10 mouse cellular contexts compared by ENCODE assay signal in the genomic region with DNA sequence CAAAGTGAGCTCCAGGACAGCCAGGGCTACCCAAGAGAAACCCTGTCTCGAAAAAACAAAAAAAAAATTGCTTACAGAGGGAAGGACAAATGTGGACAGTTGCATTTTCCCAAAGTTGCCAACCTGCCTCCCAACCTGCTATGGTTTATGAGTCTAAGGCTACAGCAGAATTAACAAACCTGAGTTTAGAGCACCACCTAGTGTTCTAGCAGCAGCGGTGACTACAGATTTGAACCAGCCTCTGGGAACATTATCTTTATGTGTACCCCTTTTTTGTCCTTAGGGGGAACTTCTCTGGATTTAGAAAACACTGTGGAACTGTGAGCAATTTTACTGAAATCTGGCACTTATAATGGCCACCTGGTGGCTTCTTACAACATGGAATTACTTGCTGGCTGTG. TPM values are rescaled to one million over a fixed set of nuclear protein-coding genes. Genes with fewer than 3 reads are reported as not detected.
DNase-seq lines count a peak whose midpoint lies in the region; ATAC-seq and TF ChIP-seq lines count a peak whose summit lies in the region.
"Had no signal": no experiment of that assay in that cellular context is flagged by ENCODE, and none has a peak within 500 bp of the region (broad histone marks: within the 10 kb centered on the region; RNA-seq: fewer than 3 reads in every experiment).

No protein-coding gene starts in this region.

- TF ChIP-seq CTCF in lung, embryonic 14.5 days (IDR thresholded peaks at IDR 0.05; ENCODE audit: low read depth): peak; percentile 44; the same call in 1 of the 2 replicates
- peak; percentile 65 for TF ChIP-seq CTCF in Patski (IDR thresholded peaks at IDR 0.05)

- in situ Hi-C loops in Patski (cut with MboI; ENCODE audit: low pct_unique_long_range_greater_than_20kb): loop anchor here (25.0 kb wide), 1 partner anchor 378 kb away; no protein-coding TSS in a partner anchor

- no peak for ATAC-seq in heart, embryonic 12.5 days (ENCODE audit: insufficient number of reproducible peaks, low FRiP score)
- no peak for ATAC-seq in lung, embryonic 14.5 days (ENCODE audit: insufficient read depth)
- ATAC-seq in Patski: no peak
- ATAC-seq: midbrain, embryonic 15.5 days had no signal

- no peaks in the 10 kb centered on the region for H3K27me3 ChIP-seq in heart, embryonic 12.5 days (replicated peaks)
- no peaks in the 10 kb centered on the region for H3K27me3 ChIP-seq in lung, embryonic 14.5 days (ENCODE audit: insufficient read depth, low read length)
- H3K27me3 ChIP-seq in Patski: peaks cover 8% of the 10 kb centered on the region
- H3K27me3 ChIP-seq: limb, embryonic 15.5 days; midbrain, embryonic 15.5 days had no signal

- WGBS in heart, embryonic 12.5 days: 4% methylated on average over 2 of the region's 2 CpGs
- WGBS in lung, embryonic 14.5 days: 5% methylated on average over 2 of the region's 2 CpGs

- no peaks in the 10 kb centered on the region for H3K36me3 ChIP-seq in heart, embryonic 12.5 days
- no peaks in the 10 kb centered on the region for H3K36me3 ChIP-seq in lung, embryonic 14.5 days (ENCODE audit: insufficient read depth)
- H3K36me3 ChIP-seq: limb, embryonic 15.5 days; midbrain, embryonic 15.5 days had no signal

- peak; percentile 3 for DNase-seq in heart, adult 8-10 months (ENCODE audit: low spot score)
- DNase-seq in lung, embryonic 14.5 days: peak; percentile 27
- no peak for DNase-seq in lung, postnatal 4 days
- no peak for DNase-seq in Patski (ENCODE audit: low read depth, low spot score)
- peak; percentile 58 for DNase-seq in retina, embryonic 14.5 days (ENCODE audit: low spot score)
- DNase-seq in left cerebral cortex, adult 8-10 months (ENCODE audit: low spot score in 2 of 2): no peak
- no peak for DNase-seq in adrenal gland, adult 8-10 months

- POLR2A ChIA-PET in Patski (lab: Charles Lee): no interaction called here

- CTCF ChIA-PET in Patski (lab: Charles Lee): no interaction called here

- no peaks in the 10 kb centered on the region for H3K9me3 ChIP-seq in heart, embryonic 12.5 days (replicated peaks)
- H3K9me3 ChIP-seq in lung, embryonic 14.5 days (ENCODE audit: low read depth, low read length): no peaks in the 10 kb centered on the region
- H3K9me3 ChIP-seq: limb, embryonic 15.5 days; midbrain, embryonic 15.5 days had no signal

- no peak overlapping the region for H3K4me2 ChIP-seq in heart, embryonic 12.5 days
- no peak overlapping the region for H3K4me2 ChIP-seq in lung, embryonic 14.5 days
- H3K4me2 ChIP-seq: limb, embryonic 15.5 days; midbrain, embryonic 15.5 days had no signal

- H3K9ac ChIP-seq in heart, embryonic 12.5 days: no peak overlapping the region
- no peak overlapping the region for H3K9ac ChIP-seq in lung, embryonic 14.5 days
- H3K9ac ChIP-seq: limb, embryonic 15.5 days; midbrain, embryonic 15.5 days had no signal

- no peaks in the 10 kb centered on the region for H3K4me1 ChIP-seq in heart, embryonic 12.5 days (replicated peaks)
- no peaks in the 10 kb centered on the region for H3K4me1 ChIP-seq in lung, embryonic 14.5 days (ENCODE audit: insufficient read depth)
- H3K4me1 ChIP-seq: limb, embryonic 15.5 days; midbrain, embryonic 15.5 days had no signal

- no peak overlapping the region for H3K4me3 ChIP-seq in heart, embryonic 12.5 days
- no peak overlapping the region for H3K4me3 ChIP-seq in lung, embryonic 14.5 days (ENCODE audit: low read depth, low read length)
- H3K4me3 ChIP-seq: limb, embryonic 15.5 days; midbrain, embryonic 15.5 days had no signal

- H3K27ac ChIP-seq in heart, embryonic 12.5 days (ENCODE audit: poor library complexity, severe bottlenecking): no peak overlapping the region
- no peak overlapping the region for H3K27ac ChIP-seq in lung, embryonic 14.5 days (ENCODE audit: low read depth)
- H3K27ac ChIP-seq: limb, embryonic 15.5 days; midbrain, embryonic 15.5 days had no signal

RNA-seq across cellular contexts. Expression of a gene that starts 16.8 kb away (rescaled TPM):
- total RNA-seq in heart, adult 8-10 months (2022): 10 to 100 TPM; 12.8 to 17.5 (median 15.1) TPM
- polyA plus RNA-seq in heart, embryonic 12.5 days (2016; fragmentation: Nextera tagmentation; extraction: Ambion mirVana): 12.5 TPM in 2 replicates
- polyA plus RNA-seq in lung, embryonic 14.5 days (2014; fragmentation: Nextera tagmentation; extraction: Ambion mirVana): 16.9 and 22.5 TPM in 2 replicates
- polyA plus RNA-seq in Patski (2021): 59.5 TPM
- 10 to 100 TPM; 47.2 to 50.1 (median 48.3) TPM for total RNA-seq in left cerebral cortex, adult 8-10 months (2022)
- total RNA-seq in adrenal gland, adult 8-10 months (2022): 10 to 100 TPM; 33.6 to 44.9 (median 42.7) TPM

Comparison
In these comparisons a context has a peak if more than half of its experiments do, and no peak if none do; other contexts are left out.
1. DNase-seq: peak in heart, adult 8-10 months (single experiment), lung, embryonic 14.5 days (single experiment) and retina, embryonic 14.5 days (single experiment); none in lung, postnatal 4 days (0 of 2), Patski (single experiment), left cerebral cortex, adult 8-10 months (0 of 2) and adrenal gland, adult 8-10 months (single experiment).